Comparison of ENCODE assay signal across 32 mouse cellular contexts in genomic region chr15:77651143-77651542, GRCm38 (mm10). TPM values are rescaled to one million over a fixed set of nuclear protein-coding genes. Genes with fewer than 3 reads are reported as not detected.
"Had no signal": no experiment of that assay in that cellular context is flagged by ENCODE, and none has a peak within 500 bp of the region (broad histone marks: within the 10 kb centered on the region; RNA-seq: fewer than 3 reads in every experiment).

No protein-coding gene starts in this region.

RNA-seq across cellular contexts. Expression of gene Apol11b, which starts 8.1 kb away (rescaled TPM):
- total RNA-seq: common myeloid progenitor, adult 5-6 weeks; forebrain, postnatal 0 days; gastrocnemius, postnatal 36 days; gastrocnemius, postnatal 4 days; granulocyte monocyte progenitor cell, adult 5-6 weeks had no signal
- polyA plus RNA-seq: embryonic facial prominence, embryonic 10.5 days; embryonic facial prominence, embryonic 11.5 days; embryonic facial prominence, embryonic 12.5 days; embryonic facial prominence, embryonic 14.5 days; embryonic facial prominence, embryonic 15.5 days; forebrain, embryonic 10.5 days; forebrain, embryonic 11.5 days; forebrain, embryonic 12.5 days; forebrain, embryonic 13.5 days; forebrain, embryonic 14.5 days; forebrain, embryonic 16.5 days; forebrain, postnatal 0 days; frontal cortex, adult 2 months; gonadal fat pad, adult 2 months; heart, embryonic 10.5 days had no signal

RNA-seq across cellular contexts. Expression of gene Apol7e, which starts 47.5 kb away (rescaled TPM):
- total RNA-seq: forebrain, postnatal 0 days; gastrocnemius, adult 18-20 months; gastrocnemius, adult 2 months; gastrocnemius, adult 8-10 months; gastrocnemius, postnatal 10 days; heart, adult 8-10 months had no signal
- polyA plus RNA-seq: embryonic facial prominence, embryonic 10.5 days; embryonic facial prominence, embryonic 11.5 days; embryonic facial prominence, embryonic 12.5 days; embryonic facial prominence, embryonic 13.5 days; embryonic facial prominence, embryonic 14.5 days; embryonic facial prominence, embryonic 15.5 days; erythroblast, embryonic 14.5 days; forebrain, embryonic 10.5 days; forebrain, embryonic 11.5 days; forebrain, embryonic 12.5 days; forebrain, embryonic 13.5 days; forebrain, embryonic 14.5 days; forebrain, embryonic 15.5 days; forebrain, embryonic 16.5 days; forebrain, postnatal 0 days; heart, embryonic 10.5 days had no signal

RNA-seq across cellular contexts. Expression of gene Gm36245, which starts 52.1 kb away (rescaled TPM):
- total RNA-seq: common myeloid progenitor, adult 5-6 weeks; forebrain, postnatal 0 days; gastrocnemius, adult 18-20 months; gastrocnemius, adult 2 months; gastrocnemius, adult 8-10 months; gastrocnemius, postnatal 10 days; gastrocnemius, postnatal 14 days; gastrocnemius, postnatal 25 days; gastrocnemius, postnatal 36 days; gastrocnemius, postnatal 4 days; granulocyte monocyte progenitor cell, adult 5-6 weeks; heart, adult 18-20 months; heart, adult 2 months; heart, adult 8-10 months had no signal
- polyA plus RNA-seq: cortical plate, adult 2 months; embryonic facial prominence, embryonic 10.5 days; embryonic facial prominence, embryonic 11.5 days; embryonic facial prominence, embryonic 12.5 days; embryonic facial prominence, embryonic 13.5 days; embryonic facial prominence, embryonic 14.5 days; embryonic facial prominence, embryonic 15.5 days; erythroblast, embryonic 14.5 days; forebrain, embryonic 10.5 days; forebrain, embryonic 11.5 days; forebrain, embryonic 12.5 days; forebrain, embryonic 13.5 days; forebrain, embryonic 14.5 days; forebrain, embryonic 15.5 days; forebrain, embryonic 16.5 days; forebrain, postnatal 0 days; frontal cortex, adult 2 months; gonadal fat pad, adult 2 months; heart, embryonic 10.5 days had no signal

RNA-seq across cellular contexts. Expression of gene Apol10b, which starts 55.2 kb away (rescaled TPM):
- total RNA-seq: granulocyte monocyte progenitor cell, adult 5-6 weeks had no signal
- polyA plus RNA-seq: embryonic facial prominence, embryonic 11.5 days; embryonic facial prominence, embryonic 13.5 days; erythroblast, embryonic 14.5 days; forebrain, embryonic 10.5 days; forebrain, embryonic 11.5 days; forebrain, embryonic 12.5 days; forebrain, embryonic 14.5 days; forebrain, embryonic 15.5 days; forebrain, embryonic 16.5 days; forebrain, postnatal 0 days; heart, embryonic 10.5 days had no signal
